Mouse (Mus musculus): ENCODE measurements at regions not wholly inside any gene's neighbourhood (a gene's known extent, or its start where the extent isn't known, plus 50 kb on each side); places are given as distances from the start of the nearest gene placed in this dataset.
A peak's percentile ranks its signal among the peaks of the same experiment; 100 is the strongest.
"Not testable (repeated sequence)": the region's sequence is repeated elsewhere in the genome, so short reads cannot be mapped to it uniquely, and the experiment has no call there.

DNA sequence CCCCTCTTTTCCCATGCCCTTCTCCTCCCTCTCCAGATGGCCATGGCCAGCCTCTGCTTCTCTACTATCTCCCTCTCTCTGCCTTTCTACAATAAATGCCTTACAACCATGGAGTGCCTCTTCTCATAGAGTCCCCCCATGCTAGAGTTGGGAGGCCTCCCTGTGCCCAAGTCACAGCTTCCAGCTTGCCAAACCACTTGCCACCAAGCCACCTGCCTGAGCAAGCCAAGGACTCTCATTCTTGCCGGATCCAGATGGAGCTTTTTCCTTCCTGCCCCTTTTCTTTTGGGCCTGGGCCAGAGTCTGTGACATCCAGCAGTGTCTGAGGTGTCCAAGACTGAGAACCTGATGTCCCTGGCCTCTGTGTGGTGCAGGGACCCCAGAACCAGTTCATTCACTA, 367.4 kb upstream of the Arhgap42 start:
- no peak for DNase-seq

DNA sequence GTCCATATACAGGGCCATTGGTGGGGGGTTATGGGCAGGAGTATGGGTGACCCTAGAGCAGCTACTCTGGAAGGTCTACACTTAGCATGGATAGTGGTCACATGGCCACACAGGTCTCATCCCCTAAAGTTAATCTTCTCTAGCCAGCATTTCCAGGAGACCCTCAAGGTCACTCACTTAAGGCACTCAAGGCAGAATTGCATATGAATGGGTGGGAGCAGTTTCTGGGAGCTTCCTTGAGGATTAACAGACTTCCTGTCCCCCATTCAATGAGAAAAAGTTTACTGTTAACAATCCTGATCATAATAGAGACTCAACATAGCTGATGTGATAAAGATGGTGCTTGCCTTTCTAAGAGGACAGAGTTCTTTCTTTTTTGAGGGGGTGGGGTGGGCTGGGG, 352.4 kb upstream of the Arhgap42 start:
- no peak for DNase-seq

DNA sequence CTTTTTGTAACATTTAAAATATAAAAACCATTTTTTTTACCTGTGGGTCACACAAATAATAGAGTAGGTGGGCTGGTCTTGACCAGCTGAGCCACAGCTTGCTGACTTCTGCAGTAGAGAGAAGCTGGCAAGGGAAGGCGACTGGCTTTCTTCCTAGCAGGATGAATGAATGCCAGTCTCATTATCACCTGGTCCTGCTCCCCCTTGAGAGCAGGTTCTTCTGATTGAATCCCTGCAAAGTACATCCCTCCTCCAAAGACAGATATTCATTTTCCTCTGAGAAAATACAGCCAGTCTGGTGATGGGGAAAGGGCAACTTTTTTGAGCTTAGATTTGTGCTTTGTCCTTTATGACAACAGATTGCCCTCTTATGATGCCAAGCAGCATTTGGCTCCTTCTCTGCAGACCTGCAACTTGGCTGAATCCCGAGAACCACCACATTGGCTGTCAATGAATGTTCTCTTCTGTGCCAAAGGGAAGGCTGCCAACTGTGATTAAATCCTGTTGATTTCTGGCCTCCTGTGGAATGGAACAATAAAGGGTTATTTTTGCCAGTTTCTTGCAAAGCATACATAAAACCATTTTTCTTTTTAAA, 344.2 kb upstream of the Arhgap42 start:
- DNase-seq = no peak

DNA sequence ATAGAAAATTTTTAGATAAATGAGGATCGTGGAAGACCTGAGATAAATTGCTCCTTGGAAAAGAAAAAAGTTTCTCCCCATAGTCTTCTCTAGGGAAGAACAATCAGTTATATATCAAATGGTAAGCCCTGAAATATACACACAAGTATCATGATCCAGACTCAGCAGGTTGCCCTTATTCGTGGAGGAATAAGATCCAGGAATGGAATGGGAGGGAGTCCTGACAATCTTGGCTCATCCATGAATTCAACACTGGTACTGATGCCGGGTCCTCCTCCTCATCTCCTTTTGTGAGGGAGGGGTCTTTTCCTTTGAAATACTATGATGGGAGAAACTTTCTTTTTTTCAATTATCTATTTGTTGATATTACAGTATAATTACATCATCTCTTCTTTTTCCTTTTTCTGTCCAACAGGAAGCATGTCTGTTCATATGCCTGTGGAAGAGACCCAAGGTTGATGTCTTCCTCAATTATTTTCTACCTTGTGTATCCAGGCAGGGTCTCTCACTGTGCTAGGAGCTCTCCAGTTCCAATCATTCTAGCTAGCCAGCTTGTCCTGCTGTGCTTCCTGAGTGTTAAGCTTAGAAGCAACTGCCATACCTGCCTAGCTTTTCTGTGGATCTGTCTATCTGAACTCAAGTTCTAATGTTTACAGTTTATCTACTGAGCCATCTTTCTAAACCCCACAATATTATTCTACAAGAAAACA, 343.6 kb upstream of the Arhgap42 start:
- no peak for DNase-seq

DNA sequence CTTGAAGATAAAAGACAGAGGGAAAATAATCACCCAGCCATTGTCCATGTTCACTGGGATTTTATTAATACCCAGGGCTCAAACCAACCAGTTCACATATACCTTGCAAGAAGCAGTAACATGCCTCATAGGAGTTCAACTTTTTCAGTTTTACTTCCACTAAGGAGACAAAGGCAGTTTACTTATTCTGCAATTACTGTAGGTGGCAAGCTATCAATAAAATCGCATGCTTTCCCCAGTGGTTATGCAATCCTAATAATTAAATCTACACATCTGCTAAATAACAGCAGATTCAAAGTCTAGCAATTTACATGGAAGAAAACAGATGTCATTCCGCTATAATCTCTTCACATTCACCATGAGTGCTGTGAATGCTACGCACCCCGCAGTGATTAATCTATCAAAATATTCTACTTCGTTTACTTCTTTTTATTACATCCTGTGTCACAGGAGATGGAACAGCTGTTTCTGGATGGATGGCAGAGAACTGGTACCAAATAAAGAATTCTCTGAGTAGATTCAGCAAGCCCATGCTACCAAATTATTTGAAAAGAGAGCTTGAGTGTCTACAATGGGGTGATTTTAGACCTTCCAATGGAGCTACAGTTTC, 329.2 kb upstream of the Arhgap42 start:
- no peak for DNase-seq

DNA sequence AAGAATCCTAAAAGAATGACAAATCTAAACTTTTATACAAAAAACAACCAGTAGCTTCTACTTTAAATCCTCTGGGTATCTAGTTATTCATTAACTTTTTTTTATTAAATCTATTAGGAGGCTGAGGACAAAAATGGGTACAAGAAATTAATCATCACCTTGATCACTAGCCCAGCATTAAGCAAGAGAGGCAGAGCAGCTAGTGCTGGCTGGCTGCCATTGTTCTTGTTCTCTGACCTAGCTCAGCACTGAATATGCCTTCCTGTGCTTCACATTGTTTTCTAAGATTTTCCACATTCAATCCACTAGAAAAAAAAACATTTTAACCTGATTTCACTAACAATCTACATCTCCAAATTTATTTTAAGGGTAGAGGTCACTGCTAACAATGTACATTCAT, 325.6 kb upstream of the Arhgap42 start:
- no peak for DNase-seq

DNA sequence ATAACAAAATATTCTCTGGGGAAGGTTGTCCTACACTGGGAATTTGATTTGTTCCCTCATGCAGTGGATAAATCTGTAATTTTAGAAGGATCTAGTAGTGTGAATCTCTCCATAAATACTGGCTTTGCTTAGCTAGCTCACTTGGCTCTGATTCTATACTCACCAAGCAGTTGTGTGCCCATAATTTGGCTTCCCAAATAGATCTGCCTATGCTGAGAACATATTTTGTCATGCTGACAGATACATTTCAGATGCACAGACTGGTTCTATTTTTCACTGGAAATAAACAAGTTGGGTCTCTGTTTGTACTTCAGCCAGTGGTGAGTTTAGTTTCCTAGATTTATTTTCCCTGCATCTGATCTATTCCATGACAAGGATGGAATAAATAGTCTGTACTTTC, 309.8 kb upstream of the Arhgap42 start:
- DNase-seq = no peak

DNA sequence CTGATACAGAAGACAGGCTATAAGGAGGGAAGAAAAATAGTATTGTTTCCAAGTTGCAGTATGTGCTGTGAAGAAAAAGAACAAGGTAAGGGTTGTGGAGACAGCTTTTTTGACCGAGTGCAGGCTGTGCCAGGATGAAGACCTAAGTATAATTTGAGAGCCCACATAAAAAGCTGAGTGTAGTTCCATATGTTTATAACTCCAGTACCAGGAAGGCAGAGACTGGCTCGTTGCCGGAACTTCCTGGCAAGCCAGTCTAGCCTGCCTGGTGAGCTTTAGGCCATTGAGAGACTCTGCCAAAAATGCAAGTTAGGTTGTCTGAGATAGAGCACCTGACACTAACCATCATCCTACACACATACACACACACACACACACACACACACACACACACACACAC, 308.7 kb upstream of the Arhgap42 start:
- DNase-seq = no peak

DNA sequence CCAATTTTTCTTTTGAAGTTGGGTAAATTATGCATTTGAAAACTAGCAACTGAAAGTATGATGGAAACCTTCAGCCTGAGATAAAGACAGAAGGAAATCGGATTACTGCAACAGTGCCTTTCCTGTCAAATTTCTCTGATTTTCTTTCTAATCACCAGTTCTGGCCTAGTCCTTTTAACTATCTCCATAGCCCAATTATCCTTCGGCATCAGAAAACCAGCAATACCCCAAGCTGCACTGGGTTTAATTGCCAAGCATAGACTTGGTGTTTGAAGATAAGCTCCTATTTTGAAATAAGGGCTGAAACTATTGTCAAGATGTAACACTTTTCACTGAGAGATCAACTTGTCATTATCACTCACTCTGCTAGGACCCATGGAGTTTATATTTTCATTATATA, 308.2 kb upstream of the Arhgap42 start:
- no peak for DNase-seq

DNA sequence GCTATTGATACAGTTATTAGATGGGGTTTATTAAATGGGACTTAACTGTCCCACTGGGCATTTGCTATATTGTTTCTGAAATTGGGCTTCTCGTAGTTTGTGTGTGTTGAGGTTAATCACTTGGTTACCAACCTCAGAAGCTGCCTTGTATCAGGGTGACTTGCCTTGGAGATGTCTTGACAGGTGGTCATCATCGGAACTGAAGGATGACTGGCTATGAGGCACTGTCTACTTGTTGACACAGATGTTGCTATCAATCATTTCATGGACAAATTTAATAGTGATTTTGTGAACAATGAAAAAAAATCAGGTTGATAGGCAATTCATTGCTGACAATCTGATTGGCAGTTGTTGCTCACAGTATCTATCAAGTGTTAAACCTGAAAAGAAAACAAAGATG, 261.4 kb upstream of the Arhgap42 start:
- DNase-seq = no peak

DNA sequence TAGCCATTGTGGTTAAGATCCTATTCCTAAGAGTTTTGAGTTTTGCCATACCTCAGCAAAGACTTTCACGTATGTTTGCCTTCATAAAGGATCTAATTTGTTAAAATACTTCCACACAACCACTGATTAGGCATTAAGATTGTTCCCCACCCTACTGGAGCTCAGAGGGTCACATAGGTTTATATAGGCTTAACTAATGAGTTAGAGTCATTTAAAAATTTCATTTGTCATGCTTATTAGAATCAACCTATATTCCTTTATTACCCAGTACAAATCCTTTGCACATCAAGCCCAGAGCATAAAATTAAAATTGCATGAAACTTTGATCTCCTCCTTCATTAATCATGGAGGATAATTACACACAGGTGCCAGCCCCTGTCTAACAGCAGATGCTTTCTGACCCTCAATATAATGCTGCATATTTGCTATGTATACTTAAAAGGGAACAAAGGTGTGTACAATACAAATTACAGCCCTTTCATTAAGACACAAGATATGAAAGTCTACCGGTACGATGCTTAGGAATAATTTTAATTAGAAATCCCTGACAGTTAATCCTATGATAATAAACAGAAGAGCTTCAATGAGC, 254.8 kb upstream of the Arhgap42 start:
- no peak for DNase-seq

DNA sequence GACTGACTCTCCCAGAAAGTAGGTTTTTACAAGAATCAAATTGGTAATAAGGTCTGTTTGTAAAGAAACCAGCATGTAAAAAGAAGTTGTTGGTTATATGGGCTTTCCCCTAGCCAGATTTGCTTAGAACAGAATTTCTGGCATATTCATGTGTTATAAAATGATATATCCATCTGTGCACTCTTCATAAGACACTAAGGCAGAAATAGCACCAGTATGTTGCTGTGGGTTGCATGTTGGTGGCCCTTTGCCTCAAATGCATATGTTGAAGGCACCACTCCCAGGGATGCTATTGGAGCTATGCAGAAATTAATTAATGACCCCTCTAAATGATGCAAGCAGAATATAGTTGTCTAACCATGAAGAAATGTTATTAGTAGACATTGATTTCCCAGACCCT, 238.2 kb upstream of the Arhgap42 start:
- no peak for DNase-seq

DNA sequence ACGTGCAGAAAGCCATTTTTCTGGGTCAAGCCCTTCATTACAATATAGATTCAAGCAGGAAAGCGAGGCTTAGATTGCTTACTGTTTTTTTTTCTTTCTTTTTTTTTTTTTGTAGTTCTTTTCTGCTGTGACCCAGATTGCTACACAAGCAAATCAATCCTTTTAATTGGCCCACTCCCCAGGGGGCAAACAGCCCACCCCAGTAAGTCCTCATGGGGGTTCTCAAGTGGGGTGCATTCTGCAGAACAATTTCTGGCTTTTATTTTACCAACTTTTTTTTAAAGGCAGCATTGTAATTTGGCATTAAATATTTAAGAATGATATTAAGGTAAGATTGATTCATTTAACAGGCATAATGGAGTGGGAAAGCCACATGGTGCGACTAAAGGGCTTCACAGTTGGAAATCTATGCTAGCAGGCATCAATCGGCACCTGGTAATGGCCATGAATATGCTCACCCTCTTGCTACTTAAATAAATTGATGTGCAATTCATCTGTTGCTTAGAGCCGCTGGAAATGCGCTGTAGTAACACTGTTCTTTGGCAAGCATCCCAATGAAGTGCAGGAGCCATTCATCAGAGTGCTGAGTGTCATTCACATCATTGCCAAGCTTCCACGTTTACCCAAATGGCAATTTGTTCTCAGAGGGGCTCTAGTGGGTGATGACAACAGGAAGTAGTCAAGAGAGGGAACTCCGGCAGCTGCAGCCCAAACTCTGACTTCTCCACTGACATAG, 236.3 kb upstream of the Arhgap42 start:
- DNase-seq = no peak

DNA sequence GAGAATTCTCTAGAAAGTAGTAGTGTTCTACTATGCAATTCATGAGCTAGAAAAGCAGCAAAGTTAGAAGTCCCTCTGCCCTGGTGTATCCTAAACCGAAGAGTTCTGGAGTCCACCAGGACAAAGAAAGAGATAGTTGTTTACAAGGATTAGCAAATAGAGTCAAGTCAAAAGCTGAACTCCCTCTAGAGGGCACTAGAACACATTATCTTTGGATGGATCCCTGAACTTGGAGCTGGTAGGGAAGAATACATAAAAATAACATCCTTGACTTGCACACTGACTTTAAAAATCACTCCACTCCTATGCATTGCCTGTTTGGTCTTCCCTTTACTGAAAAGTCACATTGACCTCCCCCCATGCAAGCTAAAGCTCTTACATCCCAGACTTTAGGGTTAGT, 205.3 kb upstream of the Arhgap42 start:
- no peak for DNase-seq

DNA sequence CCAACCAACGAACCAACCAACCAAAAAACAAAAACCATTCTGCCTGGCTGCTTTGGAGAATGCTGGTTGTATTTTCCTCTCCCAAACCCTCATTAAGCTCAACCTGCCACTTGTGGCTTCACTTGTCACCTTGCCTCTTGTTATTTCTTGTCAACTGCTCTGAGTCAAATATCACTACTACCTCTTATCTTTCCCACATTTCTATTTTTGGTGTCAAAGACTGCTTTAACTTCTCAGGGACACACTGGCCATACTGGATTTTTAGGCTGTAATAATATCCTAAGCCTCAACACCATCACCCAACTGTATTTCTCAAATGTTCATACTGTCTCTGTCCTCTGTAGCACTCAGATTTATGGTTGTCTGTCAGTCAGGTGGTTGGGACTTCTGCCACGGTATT, 181.4 kb upstream of the Arhgap42 start:
- DNase-seq = no peak

DNA sequence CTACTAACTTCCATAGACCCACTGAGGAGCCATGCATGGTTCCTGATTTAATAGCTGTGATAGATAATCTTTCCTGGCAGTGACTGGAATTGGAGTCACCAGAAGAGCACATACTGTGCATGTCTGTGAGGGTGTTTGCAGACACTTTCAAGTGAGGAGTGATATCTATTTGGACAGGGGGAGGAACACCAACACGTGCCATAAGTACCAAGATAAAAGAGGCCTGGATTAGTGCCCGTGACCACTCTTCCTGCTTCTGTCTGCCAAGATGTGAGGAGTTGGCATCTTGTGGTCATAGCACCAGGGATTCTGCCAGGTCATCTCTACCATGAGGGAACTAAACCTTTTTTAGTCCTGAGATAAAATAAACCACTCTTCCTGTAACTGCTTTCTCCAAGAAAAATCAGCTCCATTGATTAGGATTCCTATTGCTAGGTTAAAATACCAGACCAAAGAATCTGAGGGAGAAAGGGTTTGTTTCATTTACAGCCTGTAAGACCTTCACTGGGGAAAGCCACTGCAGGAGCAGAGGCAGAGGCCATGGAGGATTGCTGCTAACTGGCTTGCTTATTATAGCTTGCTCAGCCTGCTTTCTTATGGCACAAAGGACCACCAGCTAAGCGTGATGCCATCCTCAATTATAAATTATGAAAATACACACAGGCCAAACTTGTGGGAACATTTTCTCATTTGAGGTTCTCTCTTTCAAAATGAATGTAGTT, 173.7 kb upstream of the Arhgap42 start:
- no peak for DNase-seq

DNA sequence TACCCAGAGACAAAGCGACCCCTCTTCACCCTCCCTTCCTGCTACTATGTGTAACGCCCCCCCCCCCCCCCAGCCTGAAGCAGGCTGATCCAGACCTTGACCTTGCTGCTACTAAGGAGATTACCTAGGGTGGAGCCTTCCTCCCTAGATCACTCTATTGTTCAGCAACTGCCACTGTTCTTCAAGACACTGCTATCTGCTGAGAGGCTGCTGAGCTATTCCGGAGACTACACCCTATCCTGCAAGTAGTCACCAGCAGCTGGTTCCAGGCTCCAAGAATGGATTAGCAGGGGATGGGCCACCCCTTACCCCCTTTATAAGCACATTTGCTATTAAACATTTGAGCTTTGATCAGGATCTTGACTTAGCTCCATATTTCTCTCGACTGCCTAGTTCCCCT, 155.3 kb upstream of the Arhgap42 start:
- DNase-seq = not testable (repeated sequence)

DNA sequence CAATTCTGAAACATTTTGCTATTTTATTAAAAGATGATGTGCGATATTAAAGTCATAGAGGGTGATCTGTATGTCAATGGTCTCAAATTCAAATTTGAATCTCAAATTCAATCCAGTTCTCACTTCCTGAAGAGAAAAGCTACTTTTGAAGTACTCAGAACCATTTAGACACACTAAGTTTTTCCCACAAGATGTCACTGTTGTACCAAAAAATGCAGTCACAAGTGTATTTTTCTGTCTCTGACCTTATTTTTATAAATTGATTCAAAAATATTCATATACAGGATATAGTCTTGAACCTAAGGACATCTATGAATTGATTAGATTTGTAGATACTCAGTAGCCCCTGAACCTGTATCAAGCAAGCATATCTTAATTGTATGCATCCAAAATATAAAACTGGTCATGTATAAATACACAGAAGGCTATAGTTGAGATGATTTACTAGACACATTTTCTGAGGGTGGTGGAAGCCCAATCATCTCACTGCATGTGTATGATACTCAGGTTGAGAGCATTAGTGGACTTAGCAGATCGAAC, 137.8 kb upstream of the Arhgap42 start:
- DNase-seq = no peak

DNA sequence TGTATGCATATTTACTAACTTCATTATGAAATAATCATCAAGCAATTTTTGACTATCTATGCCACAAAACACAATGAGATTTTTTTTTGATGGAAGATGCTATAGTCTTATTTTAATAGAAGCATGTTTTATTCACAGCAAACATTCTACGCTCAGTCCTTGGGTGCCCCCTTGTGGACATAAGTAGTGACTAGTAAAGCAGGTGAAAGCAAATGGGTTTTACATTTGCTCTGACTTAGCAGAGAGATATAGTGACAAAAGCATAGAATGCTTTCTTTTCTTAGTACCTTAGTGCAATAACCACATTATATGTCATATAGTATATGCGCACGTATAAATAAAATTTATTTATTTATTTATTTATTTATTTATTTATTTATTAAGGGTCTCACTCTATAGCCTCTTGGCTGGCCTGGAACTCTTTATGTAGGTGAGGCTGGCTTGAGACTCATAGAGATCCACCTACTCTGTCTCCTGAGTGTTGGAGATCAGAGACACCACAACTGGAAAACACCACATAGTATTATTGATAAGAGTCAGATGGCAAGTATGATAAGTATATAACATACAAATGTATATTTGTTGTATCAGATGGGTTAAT, 136.5 kb upstream of the Arhgap42 start:
- peak in 1 of 2 experiments; percentile 70 for DNase-seq

DNA sequence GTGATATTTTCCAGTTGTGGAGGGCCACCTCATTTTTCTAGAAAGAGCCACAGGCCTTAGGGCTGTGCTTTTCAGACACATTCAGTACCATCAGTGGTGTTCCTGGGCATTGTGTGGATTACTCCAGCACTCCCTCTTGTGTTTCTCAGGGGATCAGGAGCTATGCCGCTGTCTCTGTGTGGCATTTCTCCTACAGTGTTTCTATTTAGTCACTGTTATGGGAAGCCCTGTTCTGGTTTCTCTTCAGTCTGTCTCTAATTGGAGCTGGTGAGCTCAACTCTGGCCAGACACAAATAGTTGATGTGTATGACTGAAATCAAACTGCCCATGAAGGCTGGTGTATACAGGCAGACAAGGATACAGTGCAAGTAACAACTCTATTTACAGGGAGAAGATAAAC, 133.7 kb upstream of the Arhgap42 start:
- DNase-seq = peak; percentile 24 to 44

DNA sequence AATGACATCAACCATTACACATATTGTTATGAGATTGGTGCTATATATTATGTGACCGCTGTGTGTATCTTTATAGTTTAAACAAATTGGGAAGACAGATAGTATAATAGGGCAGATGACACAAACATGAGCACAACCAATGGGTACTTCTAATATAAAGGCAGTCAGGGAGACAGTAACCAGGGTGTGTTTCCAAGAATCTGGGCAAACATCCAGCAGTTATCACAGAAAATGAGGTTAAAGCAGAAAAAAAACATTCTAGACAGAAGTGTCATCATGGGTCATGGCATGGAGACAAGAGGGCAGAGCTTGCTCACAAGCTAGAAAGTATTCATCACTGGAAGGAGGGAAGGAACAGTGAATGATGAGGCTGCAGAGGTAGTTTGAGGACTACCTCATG, 129.8 kb upstream of the Arhgap42 start:
- DNase-seq = no peak

Data from lung, postnatal 4 days (tissue).